Mouse (Mus musculus): ENCODE results near the gene Kdsr. TPM values are rescaled to one million over a fixed set of nuclear protein-coding genes. Genes with fewer than 3 reads are reported as not detected.

Gene Kdsr
- polyA plus RNA-seq, 1 experiment from 2014 or later, result 31.8 TPM

DNA sequence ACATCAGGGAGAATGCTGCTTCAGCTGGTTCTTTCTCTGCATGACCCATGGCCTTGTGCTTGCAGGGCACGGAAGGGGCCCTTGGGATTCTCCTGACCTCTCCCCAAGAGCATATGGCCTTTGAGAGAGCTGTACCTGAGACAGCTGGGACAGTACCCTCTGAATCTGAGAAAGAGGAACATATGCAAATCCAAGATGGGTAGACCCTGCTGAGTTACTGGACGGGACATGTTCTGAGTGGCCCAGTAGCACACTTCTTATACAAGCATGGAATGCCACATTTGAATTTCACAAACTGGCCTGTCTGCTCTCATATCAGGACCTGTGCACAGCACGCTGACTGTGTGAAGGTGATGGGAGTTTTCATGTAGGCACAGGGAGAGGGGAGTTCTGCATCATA is 76.7 kb downstream of the Kdsr start:
- no peak overlapping the region for H3K4me3 ChIP-seq (ENCODE audit: low read depth, low read length)
- no peaks in the 10 kb centered on the region for H3K9me3 ChIP-seq (ENCODE audit: low read length)
- DNase-seq (ENCODE audit: low spot score) (no peak), ATAC-seq (no peak)
- H3K27me3 ChIP-seq (replicated peaks; ENCODE audit: insufficient read depth, low read length), result no peaks in the 10 kb centered on the region
- H3K9ac ChIP-seq (replicated peaks; ENCODE audit: low read depth), result no peak overlapping the region
- H3K4me1 ChIP-seq (ENCODE audit: insufficient read depth, low read depth, low read length), result no peaks in the 10 kb centered on the region
- H3K4me2 ChIP-seq (replicated peaks; ENCODE audit: low read depth, low read length), result no peak overlapping the region
- H3K36me3 ChIP-seq (ENCODE audit: insufficient read depth, low read length), result no peaks in the 10 kb centered on the region
- no peak overlapping the region for H3K27ac ChIP-seq (ENCODE audit: low read length)
- TF ChIP-seq EP300 (IDR thresholded peaks at IDR 0.05), result no peak
- TF ChIP-seq CTCF (IDR thresholded peaks at IDR 0.05), result no peak
- 88% methylated on average over 3 of the region's 3 CpGs for WGBS

DNA sequence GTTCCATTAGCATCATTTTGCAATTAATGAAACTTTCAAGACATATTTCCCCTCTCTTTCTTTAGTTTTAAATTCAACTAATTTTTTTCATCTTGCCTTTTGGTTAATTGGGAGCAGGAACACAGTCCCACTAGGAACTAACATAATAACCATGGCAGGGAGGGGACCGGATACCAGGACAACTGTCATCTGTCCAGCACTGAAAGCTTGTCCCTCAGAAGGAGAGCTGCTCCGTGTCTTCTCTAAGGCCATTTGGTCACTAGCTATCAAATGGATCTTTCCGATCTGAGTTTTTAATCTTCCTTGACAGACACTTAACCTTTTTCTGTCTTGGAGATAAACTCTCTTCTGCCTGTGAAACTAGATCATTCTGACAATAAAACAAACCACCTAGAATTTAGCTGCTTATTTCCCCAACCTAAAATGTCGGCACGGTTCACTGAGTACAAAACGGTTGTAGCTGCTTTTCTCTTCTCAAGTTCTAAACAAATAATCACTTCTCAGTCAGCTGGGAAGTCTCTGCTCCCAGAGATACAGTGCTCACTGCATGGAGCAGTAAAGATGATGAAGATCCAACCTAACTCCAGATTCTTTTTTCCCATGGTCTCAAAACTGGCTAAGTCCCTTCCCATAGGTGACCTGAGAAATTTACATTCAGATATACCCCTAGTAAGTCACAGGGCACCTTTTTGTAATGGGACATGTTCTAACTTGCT is 79.6 kb downstream of the Kdsr start:
- 59% methylated on average over 6 of the region's 6 CpGs for WGBS
- TF ChIP-seq CTCF (IDR thresholded peaks at IDR 0.05) (no peak), EP300 (IDR thresholded peaks at IDR 0.05) (no peak)

GRCm38 (mm10) chr1:106678060-106678478 is 81.5 kb downstream of the Kdsr start:
- Histone ChIP-seq H3K4me2 (replicated peaks; ENCODE audit: low read depth, low read length) (no peak overlapping the region), H3K9ac (replicated peaks; ENCODE audit: low read depth) (no peak overlapping the region), H3K9me3 (ENCODE audit: low read length) (no peaks in the 10 kb centered on the region), H3K4me1 (ENCODE audit: insufficient read depth, low read depth, low read length) (no peaks in the 10 kb centered on the region), H3K27me3 (replicated peaks; ENCODE audit: insufficient read depth, low read length) (no peaks in the 10 kb centered on the region), H3K36me3 (ENCODE audit: insufficient read depth, low read length) (no peaks in the 10 kb centered on the region), H3K27ac (ENCODE audit: low read length) (no peak overlapping the region), H3K4me3 (ENCODE audit: low read depth, low read length) (no peak overlapping the region)
- 68% methylated on average over 5 of the region's 5 CpGs for WGBS
- no peak for TF ChIP-seq EP300 (IDR thresholded peaks at IDR 0.05)
- DNase-seq (ENCODE audit: low spot score) (no peak), ATAC-seq (no peak)

More for the DNA sequence above, 79.6 kb downstream of the Kdsr start:
- no peak overlapping the region for H3K4me2 ChIP-seq (replicated peaks; ENCODE audit: low read depth, low read length)
- H3K9ac ChIP-seq (replicated peaks; ENCODE audit: low read depth), result no peak overlapping the region
- no peaks in the 10 kb centered on the region for H3K9me3 ChIP-seq (ENCODE audit: low read length)
- no peak overlapping the region for H3K27ac ChIP-seq (ENCODE audit: low read length)
- no peak for DNase-seq (ENCODE audit: low spot score)
- no peaks in the 10 kb centered on the region for H3K27me3 ChIP-seq (replicated peaks; ENCODE audit: insufficient read depth, low read length)
- H3K4me3 ChIP-seq (ENCODE audit: low read depth, low read length), result no peak overlapping the region
- no peaks in the 10 kb centered on the region for H3K4me1 ChIP-seq (ENCODE audit: insufficient read depth, low read depth, low read length)
- no peak for ATAC-seq
- H3K36me3 ChIP-seq (ENCODE audit: insufficient read depth, low read length), result no peaks in the 10 kb centered on the region

Other genes starting within 250 kb of the Kdsr start
- gene Bcl2, start 45.5 kb downstream of the Kdsr start, polyA plus RNA-seq (2015; fragmentation: Nextera tagmentation; extraction: Ambion mirVana), result 5.7 and 7.1 TPM in 2 replicates
- gene Vps4b, start 37.0 kb upstream of the Kdsr start, polyA plus RNA-seq (2015; fragmentation: Nextera tagmentation; extraction: Ambion mirVana), result 56.5 and 59.6 TPM in 2 replicates
- 0.13 and 0.18 TPM in 2 replicates for gene Serpinb5, start 101.4 kb upstream of the Kdsr start, polyA plus RNA-seq (2015; fragmentation: Nextera tagmentation; extraction: Ambion mirVana)
- 0.52 and 0.57 TPM in 2 replicates for gene Serpinb12, start 174.7 kb upstream of the Kdsr start, polyA plus RNA-seq (2015; fragmentation: Nextera tagmentation; extraction: Ambion mirVana)
- not detected in 2 replicates for gene Serpinb13, start 221.3 kb upstream of the Kdsr start, polyA plus RNA-seq (2015; fragmentation: Nextera tagmentation; extraction: Ambion mirVana)